Mouse (Mus musculus) hindbrain, embryonic 12.5 days (tissue): ENCODE data around the gene U2af1l4. TPM values are rescaled to one million over a fixed set of nuclear protein-coding genes. Genes with fewer than 3 reads are reported as not detected.

Source experiments
- ATAC-seq: fragments of 200-750 bp; cut with Nextera tagmentation; 2 replicates; pipeline ENCODE4 v1.8.0; 2017; ENCODE audit warnings: moderate TSS enrichment; ENCODE audit not compliant: low FRiP score
- H3K27ac ChIP-seq: fragments of 300-500 bp; sonication (generic); 2 replicates; pipeline ENCODE4 v1.5.1; 2016; ENCODE audit warnings: mild to moderate bottlenecking
- H3K27me3 ChIP-seq: fragments of 300-500 bp; sonication (generic); 2 replicates; pipeline ENCODE4 v1.6.1; 2016; ENCODE audit warnings: mild to moderate bottlenecking
- H3K36me3 ChIP-seq: fragments of 300-500 bp; sonication (generic); 2 replicates; pipeline ENCODE4 v1.6.1; 2016; ENCODE audit warnings: mild to moderate bottlenecking
- H3K4me1 ChIP-seq: fragments of 300-500 bp; sonication (generic); 2 replicates; pipeline ENCODE4 v1.6.1; 2016
- H3K4me2 ChIP-seq: fragments of 300-500 bp; sonication (generic); replicated peaks from 2 replicates; pipeline ENCODE4 v1.6.1; 2016; ENCODE audit warnings: mild to moderate bottlenecking
- H3K4me3 ChIP-seq: fragments of 300-500 bp; sonication (generic); 2 replicates; pipeline ENCODE4 v1.5.1; 2016; ENCODE audit warnings: mild to moderate bottlenecking
- H3K9ac ChIP-seq: fragments of 300-500 bp; sonication (generic); 2 replicates; pipeline ENCODE4 v1.6.1; 2016; ENCODE audit warnings: mild to moderate bottlenecking, moderate library complexity
- H3K9me3 ChIP-seq: fragments of 300-500 bp; sonication (generic); replicated peaks from 2 replicates; pipeline ENCODE4 v1.6.1; 2016; ENCODE audit warnings: mild to moderate bottlenecking
- WGBS: fragments of 180-500 bp; shearing (Covaris S2); methylation state at CpG from one replicate; pipeline ENCODE4 v1.1.7; 2016; 5-methylcytosine and 5-hydroxymethylcytosine counted together
- polyA plus RNA-seq: library from polyadenylated mRNA; unstranded; fragments of >200 nt; fragmentation: Nextera tagmentation; extraction: Ambion mirVana; gene quantifications from 2 replicates; pipeline ENCODE4 v1.2.1, GENCODE M21; 2016

Gene U2af1l4
- polyA plus RNA-seq, 1 experiment from 2014 or later: 87.5 TPM

DNA sequence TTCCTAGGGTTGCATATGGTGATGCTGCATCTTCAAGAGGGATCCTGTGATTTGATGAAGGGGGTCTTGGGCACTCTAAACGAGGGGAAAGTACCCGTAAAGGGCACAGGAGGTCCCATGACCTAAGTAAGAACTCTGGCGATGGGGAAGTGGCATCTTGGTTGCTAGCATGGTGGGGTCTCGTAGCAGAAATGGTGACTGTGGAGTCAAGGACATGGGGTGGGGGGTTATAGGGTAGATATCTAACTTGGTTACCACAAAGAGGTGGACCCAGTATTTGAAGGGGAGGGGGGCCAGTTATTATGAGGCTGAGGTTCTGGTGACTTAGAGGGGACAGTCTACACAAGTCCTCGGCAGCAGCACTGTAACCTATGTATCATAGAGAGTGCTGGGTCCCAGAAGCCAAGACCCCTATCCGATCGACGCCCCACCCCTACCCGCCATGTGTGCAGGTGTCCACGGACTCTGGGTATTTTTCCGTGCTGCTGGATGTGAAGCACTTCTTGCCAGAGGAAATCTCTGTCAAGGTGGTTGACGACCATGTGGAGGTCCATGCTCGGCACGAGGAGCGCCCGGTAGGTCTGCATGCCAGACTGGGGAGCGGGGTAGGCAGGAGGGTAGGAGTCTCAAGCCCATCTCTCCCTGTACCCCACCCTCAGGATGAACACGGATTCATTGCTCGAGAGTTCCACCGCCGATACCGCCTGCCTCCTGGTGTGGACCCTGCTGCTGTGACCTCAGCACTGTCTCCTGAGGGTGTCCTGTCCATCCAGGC is 9.1 kb upstream of the U2af1l4 start:
- 86% methylated on average over 22 of the region's 22 CpGs for WGBS
- Histone ChIP-seq H3K9ac (peak overlapping the region; percentile 75; the same call in 1 of the 2 replicates), H3K27me3 (0 out of 2 replicates have a peak, but pooled peaks cover 3% of the 10 kb centered on the region), H3K27ac (no peak overlapping the region), H3K4me2 (peak overlapping the region; percentile 87), H3K4me1 (peaks cover 26% of the 10 kb centered on the region), H3K36me3 (peaks cover 38% of the 10 kb centered on the region), H3K4me3 (0 out of 2 replicates have a peak overlapping the region, but pooled peaks have one; percentile 61), H3K9me3 (no peaks in the 10 kb centered on the region)
- ATAC-seq: no peak

DNA sequence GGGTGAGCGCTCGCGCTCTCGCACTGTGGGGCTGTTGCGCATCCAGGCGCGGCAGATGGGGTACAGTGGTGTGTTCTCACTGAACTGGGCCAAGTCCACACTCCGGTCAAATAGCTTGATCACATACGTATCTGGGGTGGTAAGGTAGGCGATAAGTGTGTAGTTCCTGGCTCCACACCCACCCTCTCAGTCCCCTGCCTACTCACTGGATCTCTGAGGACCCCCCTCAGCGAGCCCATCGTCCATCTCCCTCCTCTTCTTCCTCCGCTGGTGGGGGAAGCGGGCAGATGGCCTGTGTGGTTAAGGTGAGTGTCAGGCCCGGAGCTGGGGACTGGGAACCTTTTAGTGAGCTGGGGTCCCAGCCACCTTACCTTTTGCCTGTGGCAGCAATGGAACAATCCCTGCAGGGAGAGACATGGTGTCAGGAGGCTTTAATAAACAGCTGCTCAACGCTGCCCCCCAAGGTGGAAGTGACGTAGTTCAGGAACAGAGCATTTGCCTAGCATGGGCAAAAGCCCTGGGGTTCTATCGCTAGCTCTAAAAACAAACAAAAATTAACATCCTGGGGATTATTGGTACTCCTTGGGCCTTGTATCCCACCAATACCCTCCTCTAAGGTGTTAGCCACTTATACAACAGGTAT is 6.1 kb upstream of the U2af1l4 start:
- 90% methylated on average over 18 of the region's 18 CpGs for WGBS
- Histone ChIP-seq H3K36me3 (peaks cover 36% of the 10 kb centered on the region), H3K27ac (no peak overlapping the region), H3K9ac (no peak overlapping the region), H3K4me2 (no peak overlapping the region), H3K27me3 (0 out of 2 replicates have a peak, but pooled peaks cover 3% of the 10 kb centered on the region), H3K4me1 (peaks cover 28% of the 10 kb centered on the region), H3K4me3 (no peak overlapping the region), H3K9me3 (no peaks in the 10 kb centered on the region)
- ATAC-seq: no peak

DNA sequence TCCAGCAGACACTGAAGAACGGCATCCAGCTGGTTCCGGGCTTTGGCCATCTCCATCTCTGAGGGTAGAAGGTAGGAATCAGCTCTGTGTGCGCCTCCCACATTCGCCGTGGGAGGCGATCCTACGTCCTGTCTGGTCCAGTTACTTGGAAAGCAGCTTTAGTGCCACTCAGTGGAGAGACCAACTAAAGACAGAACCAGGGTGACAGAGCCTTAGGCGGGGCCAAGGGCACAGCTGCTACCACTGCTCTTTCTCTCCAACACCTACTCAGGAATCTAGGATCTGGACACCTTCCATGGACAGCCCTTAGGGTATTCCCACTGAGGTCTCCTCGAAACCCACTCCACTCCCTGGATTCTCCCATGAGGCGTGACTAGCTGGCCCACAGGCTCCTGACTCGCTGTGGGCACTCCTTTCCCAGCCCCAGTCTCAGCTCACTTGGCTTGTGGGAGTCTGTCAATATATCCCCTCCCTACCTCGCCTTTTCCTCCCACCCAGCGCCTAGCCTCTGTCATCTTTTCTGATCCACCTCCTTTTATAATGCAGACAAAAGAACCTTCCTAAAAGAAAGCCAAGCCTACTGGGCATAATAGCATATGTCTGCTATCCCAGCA is 5.1 kb upstream of the U2af1l4 start:
- Histone ChIP-seq H3K9me3 (no peaks in the 10 kb centered on the region), H3K4me2 (peak overlapping the region; percentile 94), H3K9ac (0 out of 2 replicates have a peak overlapping the region, but pooled peaks have one; percentile 81), H3K4me3 (peak overlapping the region; percentile 63), H3K4me1 (peaks cover 27% of the 10 kb centered on the region), H3K27me3 (0 out of 2 replicates have a peak, but pooled peaks cover 3% of the 10 kb centered on the region), H3K36me3 (peaks cover 36% of the 10 kb centered on the region), H3K27ac (no peak overlapping the region)
- WGBS: 87% methylated on average over 13 of the region's 13 CpGs
- ATAC-seq: no peak

DNA sequence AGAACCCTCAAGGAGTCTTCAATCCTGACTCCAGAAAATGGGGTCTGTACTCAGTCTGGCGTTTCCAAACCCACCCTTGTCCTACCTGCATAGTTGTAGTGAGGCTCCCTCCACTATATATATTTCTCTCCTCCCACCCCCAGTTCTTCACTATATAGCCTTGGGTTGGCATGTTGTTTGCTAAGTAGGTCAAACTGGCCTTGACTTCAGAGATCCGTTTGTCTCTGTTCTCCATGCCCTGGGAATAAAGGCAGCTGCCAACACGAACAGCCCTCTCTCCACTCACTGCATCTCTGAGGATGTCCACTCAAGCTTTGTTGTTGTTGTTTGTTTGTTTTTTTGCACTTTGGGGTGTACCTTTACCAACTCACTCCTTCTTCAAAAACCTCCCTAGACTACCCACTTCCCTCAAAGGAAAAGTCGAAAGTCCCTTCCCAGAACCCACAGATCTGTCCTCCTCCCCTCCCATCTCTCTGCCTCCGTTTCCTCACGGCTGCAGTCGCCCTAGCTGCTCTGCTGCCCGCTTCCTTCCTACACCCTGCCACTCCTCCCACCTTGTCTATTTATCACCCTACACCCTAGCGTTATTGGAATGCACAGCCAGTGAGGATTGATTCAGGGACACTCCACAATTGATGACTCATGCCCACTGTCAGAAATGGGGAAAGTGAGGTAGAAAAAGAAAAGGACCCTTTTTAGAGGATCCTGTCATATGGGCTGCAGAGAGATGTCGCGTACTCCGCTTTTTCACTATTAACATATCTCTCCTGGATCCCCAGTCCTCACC is 4.3 kb upstream of the U2af1l4 start:
- H3K9me3 ChIP-seq: no peaks in the 10 kb centered on the region
- H3K4me3 ChIP-seq: peak overlapping the region; percentile 63
- no peak for ATAC-seq
- peaks cover 22% of the 10 kb centered on the region for H3K4me1 ChIP-seq
- 0 out of 2 replicates have a peak, but pooled peaks cover 2% of the 10 kb centered on the region for H3K27me3 ChIP-seq
- H3K36me3 ChIP-seq: peaks cover 36% of the 10 kb centered on the region
- WGBS: 18% methylated on average over 12 of the region's 12 CpGs
- peak overlapping the region; percentile 81 for H3K9ac ChIP-seq
- H3K4me2 ChIP-seq: peak overlapping the region; percentile 94
- H3K27ac ChIP-seq: no peak overlapping the region

DNA sequence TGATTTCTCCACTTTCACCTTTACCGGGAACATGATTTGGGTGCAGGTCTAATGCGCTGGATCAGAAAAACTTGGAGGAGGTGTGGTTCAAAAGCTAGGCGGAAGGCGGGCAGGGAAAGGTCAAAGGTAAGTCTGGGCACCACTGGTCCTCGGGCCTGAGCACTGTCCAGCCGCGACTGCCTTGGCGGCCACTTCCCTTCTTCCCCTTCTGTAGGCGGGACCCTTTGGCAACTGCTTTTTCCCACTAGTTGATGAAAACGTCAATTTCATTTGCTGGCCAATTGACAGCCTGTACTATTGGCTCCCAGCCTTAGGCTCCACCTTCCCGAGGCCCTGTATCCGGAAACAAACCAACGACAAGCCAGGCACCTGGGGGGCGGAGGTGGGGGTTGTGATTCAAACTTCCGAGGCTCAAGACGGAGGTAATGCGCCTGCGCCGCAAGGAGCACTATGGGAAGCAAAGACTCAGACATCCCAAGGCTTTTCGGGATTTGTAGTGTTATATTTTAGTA is 3.6 kb upstream of the U2af1l4 start, which contains the start of gene Lin37:
Gene Lin37 (minus strand): TSS at position 396 of the 512 bp plus-strand sequence.
- Histone ChIP-seq H3K36me3 (peaks cover 34% of the 10 kb centered on the region), H3K4me1 (peaks cover 25% of the 10 kb centered on the region), H3K27me3 (no peaks in the 10 kb centered on the region), H3K9me3 (no peaks in the 10 kb centered on the region), H3K9ac (peak within 1 kb of the TSS; percentile 81), H3K27ac (no peak within 1 kb of the TSS), H3K4me3 (peak within 1 kb of the TSS; percentile 63), H3K4me2 (peak within 1 kb of the TSS; percentile 94)
- peak; percentile 87 for ATAC-seq
- under 1% methylated on average over 20 of the region's 20 CpGs for WGBS

- peaks cover 25% of the 10 kb centered on the region for H3K4me1 ChIP-seq
- H3K4me2 ChIP-seq: no peak overlapping the region
- H3K4me3 ChIP-seq: no peak overlapping the region
- ATAC-seq: no peak
- H3K36me3 ChIP-seq: peaks cover 33% of the 10 kb centered on the region
- H3K27me3 ChIP-seq: no peaks in the 10 kb centered on the region
- H3K9me3 ChIP-seq: no peaks in the 10 kb centered on the region
- H3K27ac ChIP-seq: no peak overlapping the region
- WGBS: 78% methylated on average over 2 of the region's 2 CpGs
- no peak overlapping the region for H3K9ac ChIP-seq
These were observed 2.8 kb upstream of the U2af1l4 start for GRCm38 (mm10) chr7:30560296-30560695.

DNA sequence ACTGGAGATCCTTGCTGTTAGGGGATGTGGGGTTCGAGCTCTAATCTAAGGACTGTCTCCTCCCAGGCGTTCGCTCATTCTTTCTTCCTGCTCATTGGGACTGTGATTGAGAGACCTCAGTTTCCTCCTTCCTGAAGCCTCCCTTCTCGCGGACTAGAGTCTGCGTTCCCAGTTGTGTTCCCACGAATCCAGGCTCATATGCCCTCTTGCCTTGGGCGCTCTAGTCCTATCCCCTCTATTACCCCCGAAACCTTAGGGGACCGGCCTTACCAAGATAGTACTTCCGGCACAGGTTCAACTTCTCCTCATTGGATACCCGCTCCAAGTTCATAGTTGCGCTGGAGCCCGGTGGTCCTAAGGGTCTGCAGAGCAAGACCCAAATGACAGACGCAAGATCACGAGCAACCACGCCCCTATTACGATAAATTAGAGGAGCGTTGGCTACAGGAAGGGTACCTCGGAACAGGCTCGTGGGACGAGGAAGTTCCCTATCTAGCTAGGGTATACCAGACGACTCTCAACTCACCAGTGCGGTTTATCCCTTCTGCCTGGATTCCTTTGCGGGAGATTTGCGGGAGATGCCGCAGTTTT is 480 bp upstream of the U2af1l4 start:
- Histone ChIP-seq H3K9ac (peak overlapping the region; percentile 67), H3K27me3 (no peaks in the 10 kb centered on the region), H3K4me1 (peaks cover 25% of the 10 kb centered on the region), H3K36me3 (peaks cover 33% of the 10 kb centered on the region), H3K27ac (peak overlapping the region; percentile 66), H3K4me2 (peak overlapping the region; percentile 82), H3K4me3 (peak overlapping the region; percentile 76), H3K9me3 (no peaks in the 10 kb centered on the region)
- 3% methylated on average over 27 of the region's 27 CpGs for WGBS
- 0 out of 2 replicates have a peak, but pooled peaks have one; percentile 14 for ATAC-seq

DNA sequence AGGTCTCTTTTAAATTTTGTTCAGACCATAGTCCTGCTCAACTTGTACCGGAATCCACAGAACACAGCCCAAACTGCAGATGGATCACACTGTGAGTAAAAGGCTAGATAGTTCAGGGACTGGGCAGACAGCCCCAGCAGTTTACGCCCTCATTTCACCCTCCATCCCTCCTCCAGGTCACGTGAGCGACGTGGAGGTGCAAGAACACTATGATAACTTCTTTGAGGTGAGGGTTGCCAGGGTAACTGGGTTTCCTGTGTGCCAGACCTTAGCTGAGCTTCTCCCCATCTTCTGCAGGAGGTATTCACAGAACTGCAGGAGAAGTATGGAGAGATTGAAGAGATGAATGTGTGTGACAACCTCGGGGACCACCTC is 792 bp downstream of the U2af1l4 start:
- WGBS: 27% methylated on average over 6 of the region's 6 CpGs
- ATAC-seq: no peak
- peak overlapping the region; percentile 76 for H3K4me3 ChIP-seq

GRCm38 (mm10) chr7:30564970-30565571 is 2.0 kb downstream of the U2af1l4 start, which contains the start of gene Igflr1:
Gene Igflr1, plus strand, starts transcription at chr7:30565427.
- no peaks in the 10 kb centered on the region for H3K9me3 ChIP-seq
- peak within 1 kb of the TSS; percentile 85; the same call in 1 of the 2 replicates for H3K9ac ChIP-seq
- H3K4me2 ChIP-seq: no peak within 1 kb of the TSS
- H3K4me1 ChIP-seq: peaks cover 12% of the 10 kb centered on the region
- H3K36me3 ChIP-seq: peaks cover 53% of the 10 kb centered on the region
- no peak for ATAC-seq
- WGBS: 95% methylated on average over 12 of the region's 12 CpGs
- no peaks in the 10 kb centered on the region for H3K27me3 ChIP-seq
- 0 out of 2 replicates have a peak within 1 kb of the TSS, but pooled peaks have one; percentile 76 for H3K4me3 ChIP-seq
- no peak within 1 kb of the TSS for H3K27ac ChIP-seq

More for the DNA sequence above, 792 bp downstream of the U2af1l4 start:
- Histone ChIP-seq H3K4me2 (peak overlapping the region; percentile 61), H3K9me3 (no peaks in the 10 kb centered on the region), H3K4me1 (peaks cover 14% of the 10 kb centered on the region), H3K36me3 (peaks cover 41% of the 10 kb centered on the region), H3K27ac (peak overlapping the region; percentile 94), H3K27me3 (no peaks in the 10 kb centered on the region), H3K9ac (peak overlapping the region; percentile 85)

DNA sequence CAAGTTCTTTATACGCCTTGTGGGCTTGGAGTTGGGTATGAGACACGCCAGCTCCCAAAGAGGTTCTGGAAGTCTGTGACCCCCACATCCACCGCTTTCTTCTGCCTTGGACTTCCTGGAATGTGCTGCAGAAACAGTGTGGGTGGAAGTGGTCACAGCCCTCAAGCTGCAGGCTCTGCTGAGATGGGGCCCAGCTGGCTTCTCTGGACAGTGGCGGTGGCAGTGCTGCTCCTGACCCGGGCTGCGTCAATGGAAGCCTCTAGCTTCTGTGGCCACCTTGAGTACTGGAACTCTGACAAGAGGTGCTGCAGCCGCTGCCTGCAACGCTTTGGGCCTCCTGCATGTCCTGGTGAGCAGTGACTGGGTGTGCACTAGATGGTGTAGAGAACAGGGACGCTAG is 2.9 kb downstream of the U2af1l4 start:
- Histone ChIP-seq H3K27ac (no peak overlapping the region), H3K4me2 (no peak overlapping the region), H3K9me3 (no peaks in the 10 kb centered on the region), H3K36me3 (peaks cover 62% of the 10 kb centered on the region), H3K27me3 (no peaks in the 10 kb centered on the region), H3K4me3 (no peak overlapping the region), H3K9ac (no peak overlapping the region), H3K4me1 (peaks cover 12% of the 10 kb centered on the region)
- 82% methylated on average over 9 of the region's 9 CpGs for WGBS
- no peak for ATAC-seq

DNA sequence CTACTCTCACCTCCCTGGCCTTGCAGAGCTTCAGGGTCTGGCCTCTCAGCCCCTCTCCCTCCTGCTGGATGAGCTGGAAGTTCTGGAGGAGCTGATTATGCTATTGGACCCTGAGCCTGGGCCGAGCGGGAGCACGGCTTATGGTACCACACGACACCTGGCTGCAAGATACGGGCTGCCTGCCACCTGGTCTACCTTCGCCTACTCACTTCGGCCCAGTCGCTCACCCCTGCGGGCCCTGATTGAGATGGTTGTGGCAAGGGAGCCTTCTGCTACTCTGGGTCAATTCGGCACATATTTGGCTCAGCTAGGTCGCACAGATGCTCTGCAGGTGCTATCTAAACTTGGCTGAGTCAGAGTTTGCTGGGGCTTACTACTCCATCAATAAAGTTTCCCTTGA is 4.5 kb downstream of the U2af1l4 start:
- no peak for ATAC-seq

More for the DNA sequence above, 4.5 kb downstream of the U2af1l4 start:
- H3K27ac ChIP-seq: no peak overlapping the region
- no peak overlapping the region for H3K9ac ChIP-seq
- no peak overlapping the region for H3K4me3 ChIP-seq
- H3K9me3 ChIP-seq: no peaks in the 10 kb centered on the region
- H3K36me3 ChIP-seq: peaks cover 75% of the 10 kb centered on the region
- H3K4me1 ChIP-seq: peaks cover 7% of the 10 kb centered on the region
- WGBS: 91% methylated on average over 11 of the region's 11 CpGs
- no peaks in the 10 kb centered on the region for H3K27me3 ChIP-seq
- no peak overlapping the region for H3K4me2 ChIP-seq
